Mouse (Mus musculus) CH12.LX (cell line): ENCODE measurements around the gene Proca1. TPM values are rescaled to one million over a fixed set of nuclear protein-coding genes. Genes with fewer than 3 reads are reported as not detected.

Experiments used
- DNase-seq: peaks from one replicate; pipeline ENCODE4 v3.0.0-alpha.2; 2013; ENCODE audit errors: extremely low read depth
- H3K27ac ChIP-seq: 2 replicates; pipeline ENCODE4 v1.5.1; 2012; ENCODE audit warnings: low read depth, mild to moderate bottlenecking, control low read depth, moderate library complexity; ENCODE audit not compliant: insufficient read depth
- H3K27me3 ChIP-seq: replicated peaks from 2 replicates; pipeline ENCODE3; 2012; ENCODE audit warnings: inconsistent platforms
- H3K36me3 ChIP-seq, 2 experiments: replicated peaks in 1 of 2; 2 replicates each; pipeline versions ENCODE3 to v1.6.1; 2012; ENCODE audit warnings: inconsistent platforms in 1 of 2, low read length in 1 of 2, mild to moderate bottlenecking in 1 of 2, mixed read lengths in 1 of 2, moderate library complexity in 1 of 2; ENCODE audit not compliant: control insufficient read depth in 1 of 2, insufficient read depth in 1 of 2
- H3K4me1 ChIP-seq, 2 experiments: 2 replicates each; pipeline ENCODE4 v1.6.1; 2012; ENCODE audit warnings: inconsistent platforms in 1 of 2, moderate library complexity in 1 of 2; ENCODE audit not compliant: insufficient read depth in 2 of 2, control insufficient read depth in 1 of 2
- H3K4me2 ChIP-seq: 2 replicates; pipeline ENCODE4 v1.6.1; 2012; ENCODE audit warnings: low read depth, mild to moderate bottlenecking, control low read depth; ENCODE audit not compliant: poor library complexity, insufficient read depth, severe bottlenecking
- H3K4me3 ChIP-seq, 3 experiments: fragments of 150-350 bp in 1 of 3; sonication (generic) in 1 of 3; replicated peaks in 1 of 3; 2 replicates each; pipeline versions ENCODE3 to v1.5.1; 2011 to 2012; ENCODE audit warnings: low read depth in 2 of 3, low read length in 2 of 3, mild to moderate bottlenecking in 2 of 3, moderate library complexity in 2 of 3, control low read depth in 1 of 3, improper control_type of control experiment in 1 of 3, inconsistent platforms in 1 of 3, mixed read lengths in 1 of 3; ENCODE audit not compliant: poor library complexity in 1 of 3
- H3K79me2 ChIP-seq: replicated peaks from 2 replicates; pipeline ENCODE4 v1.6.1; 2012; ENCODE audit warnings: mild to moderate bottlenecking, moderate library complexity; ENCODE audit not compliant: control insufficient read depth, poor library complexity, insufficient read depth, severe bottlenecking; ENCODE audit errors: extremely low read depth
- H3K9ac ChIP-seq: 2 replicates; pipeline ENCODE4 v1.6.1; 2012; ENCODE audit warnings: low read depth, mild to moderate bottlenecking, control low read depth, moderate library complexity; ENCODE audit not compliant: insufficient read depth
- H3K9me3 ChIP-seq: replicated peaks from 2 replicates; pipeline ENCODE3; 2012; ENCODE audit warnings: low read length, inconsistent platforms, mixed read lengths
- CTCF ChIP-seq, 2 experiments: IDR thresholded peaks in 1 of 2; conservative IDR thresholded peaks in 1 of 2; 2 replicates each; pipeline ENCODE4 v1.5.1; 2011 to 2012; ENCODE audit warnings: low read depth in 2 of 2, low read length in 2 of 2, improper control_type of control experiment in 1 of 2, inconsistent platforms in 1 of 2, mild to moderate bottlenecking in 1 of 2, moderate library complexity in 1 of 2
- ELF1 ChIP-seq: IDR thresholded peaks from 2 replicates; pipeline ENCODE4 v1.6.1; 2014; ENCODE audit warnings: low read depth, mild to moderate bottlenecking, inconsistent platforms, low read length, improper control_type of control experiment
- JUND ChIP-seq: conservative IDR thresholded peaks from 2 replicates; pipeline ENCODE4 v1.6.1; 2011; ENCODE audit warnings: low read depth, low read length, improper control_type of control experiment
- MAX ChIP-seq: IDR thresholded peaks from 2 replicates; pipeline ENCODE4 v1.6.1; 2011; ENCODE audit warnings: low read length, improper control_type of control experiment
- MAZ ChIP-seq: IDR thresholded peaks from 2 replicates; pipeline ENCODE4 v1.6.1; 2012; ENCODE audit warnings: low read depth, mild to moderate bottlenecking, inconsistent platforms, low read length, improper control_type of control experiment, moderate library complexity
- MEF2A ChIP-seq: IDR thresholded peaks from 2 replicates; pipeline ENCODE4 v1.6.1; 2014; ENCODE audit warnings: low read depth, mild to moderate bottlenecking, inconsistent platforms, low read length, improper control_type of control experiment, borderline replicate concordance
- MYC ChIP-seq: IDR thresholded peaks from 2 replicates; pipeline ENCODE4 v1.6.1; 2011; ENCODE audit warnings: low read depth, mild to moderate bottlenecking, improper control_type of control experiment, low read length
- NRF1 ChIP-seq: IDR thresholded peaks from 2 replicates; pipeline ENCODE4 v1.6.1; 2014; ENCODE audit warnings: low read depth, mild to moderate bottlenecking, inconsistent platforms, low read length, improper control_type of control experiment, moderate library complexity
- RAD21 ChIP-seq: IDR thresholded peaks from 2 replicates; pipeline ENCODE4 v1.6.1; 2011; ENCODE audit warnings: low read depth, mild to moderate bottlenecking, low read length, improper control_type of control experiment, moderate library complexity
- SIN3A ChIP-seq: IDR thresholded peaks from 2 replicates; pipeline ENCODE4 v1.6.1; 2012; ENCODE audit warnings: low read length, improper control_type of control experiment, inconsistent platforms
- SMC3 ChIP-seq: IDR thresholded peaks from 2 replicates; pipeline ENCODE4 v1.6.1; 2011; ENCODE audit warnings: low read depth, low read length, improper control_type of control experiment
- TCF12 ChIP-seq: IDR thresholded peaks from 2 replicates; pipeline ENCODE4 v1.6.1; 2014; ENCODE audit warnings: low read depth, mild to moderate bottlenecking, inconsistent platforms, low read length, improper control_type of control experiment
- UBTF ChIP-seq: IDR thresholded peaks from 2 replicates; pipeline ENCODE4 v1.6.1; 2012; ENCODE audit warnings: low read depth, mild to moderate bottlenecking, inconsistent platforms, low read length, improper control_type of control experiment, moderate library complexity
- ZKSCAN1 ChIP-seq: IDR thresholded peaks from 2 replicates; pipeline ENCODE4 v1.6.1; 2012; ENCODE audit warnings: low read depth, inconsistent platforms, low read length, improper control_type of control experiment, borderline replicate concordance
- dilution Hi-C: fragments of 300-500 bp; cut with MboI; formaldehyde crosslinking; loops from 2 replicates; pipeline ENCODE4 v1.14.3; 2020; ENCODE audit warnings: low sequenced_read_pairs; ENCODE audit not compliant: extremely low pct_unique_long_range_greater_than_20kb, extremely low pct_ligation_motif_present
- in situ Hi-C: fragments of 300-500 bp; cut with MboI; formaldehyde crosslinking; loops from 3 replicates; pipeline ENCODE4 v1.14.3; 2019; ENCODE audit warnings: low sequenced_read_pairs, low pct_ligation_motif_present, low pct_unique_long_range_greater_than_20kb, mixed read lengths
- polyA plus RNA-seq: library from polyadenylated mRNA; unstranded; fragments of >175 nt; gene quantifications from 2 replicates; pipeline ENCODE4 v1.2.1, GENCODE M21; 2012; ENCODE audit warnings: low read depth; ENCODE audit not compliant: insufficient read length
- total RNA-seq, 2 experiments: library from RNA; depleted of rRNA; stranded (reverse); fragments of 300-350 nt in 1 of 2; fragments of >200 nt in 1 of 2; gene quantifications; 2 replicates each; pipeline ENCODE4 v1.2.3; 2012 to 2014

The Proca1 gene
- total and polyA plus RNA-seq, 3 experiments, result 0.40 TPM; not detected in 2

- peak; percentile 100 for TF ChIP-seq SMC3
- TF ChIP-seq NRF1, result no peak
- TF ChIP-seq CTCF (conservative IDR thresholded peaks at IDR 0.05 in 1 of 2, IDR thresholded peaks at IDR 0.05 in 1 of 2; ENCODE audit: low read depth in 2 of 2, low read length in 2 of 2), result peak; percentile 100
- TF ChIP-seq JUND, result no peak; the same call in 1 of the 2 replicates
- peak; percentile 35; the same call in 1 of the 2 replicates for TF ChIP-seq ELF1
- TF ChIP-seq UBTF, result no peak
- TF ChIP-seq ZKSCAN1, result no peak
- peak; percentile 76 for TF ChIP-seq MYC
- peak; percentile 68 for TF ChIP-seq TCF12
Observed at GRCm38 (mm10) chr11:78159096-78159495, 34.1 kb upstream of the Proca1 start (continued).

- H3K9me3 ChIP-seq, result no peaks in the 10 kb centered on the region
- TF ChIP-seq RAD21 (no peak), SIN3A (no peak)
- no peak overlapping the region for H3K9ac ChIP-seq
- dilution Hi-C loops (no loop called here), in situ Hi-C loops (no loop called here)
- H3K4me1 ChIP-seq, result peaks cover 20 to 44% of the 10 kb centered on the region in 2 experiments
- no peak for DNase-seq
- no peaks in the 10 kb centered on the region for H3K27me3 ChIP-seq
- no peak overlapping the region for H3K27ac ChIP-seq
- H3K4me2 ChIP-seq, result no peak overlapping the region
- peaks cover 65 to 80% of the 10 kb centered on the region in 2 experiments for H3K36me3 ChIP-seq
- peaks cover 26% of the 10 kb centered on the region for H3K79me2 ChIP-seq
- no peak overlapping the region for H3K4me3 ChIP-seq
Observed at GRCm38 (mm10) chr11:78159557-78159956, 33.6 kb upstream of the Proca1 start.

- H3K9ac ChIP-seq, result no peak overlapping the region
- no peaks in the 10 kb centered on the region for H3K9me3 ChIP-seq
- no peak for TF ChIP-seq MEF2A
- no peak for TF ChIP-seq MAX
- no peak for TF ChIP-seq MAZ
- no peak overlapping the region for H3K4me2 ChIP-seq
- peaks cover 60 to 74% of the 10 kb centered on the region in 2 experiments for H3K36me3 ChIP-seq
- H3K27me3 ChIP-seq, result no peaks in the 10 kb centered on the region
- no peak overlapping the region for H3K27ac ChIP-seq
- in situ Hi-C loops (no loop called here), dilution Hi-C loops (no loop called here)
- no peak for DNase-seq
- peaks cover 20 to 44% of the 10 kb centered on the region in 2 experiments for H3K4me1 ChIP-seq
- peaks cover 32% of the 10 kb centered on the region for H3K79me2 ChIP-seq
- no peak overlapping the region for H3K4me3 ChIP-seq
Observed at GRCm38 (mm10) chr11:78160171-78160570, 33.0 kb upstream of the Proca1 start.
